Mouse (Mus musculus) neural tube, embryonic 13.5 days (tissue): ENCODE measurements around the gene Etfb. TPM values are rescaled to one million over a fixed set of nuclear protein-coding genes. Genes with fewer than 3 reads are reported as not detected.

Experiments used
- ATAC-seq: fragments of 200-750 bp; cut with Nextera tagmentation; 2 replicates; pipeline ENCODE4 v1.8.0; 2017; ENCODE audit warnings: low read depth, mild to moderate bottlenecking, moderate TSS enrichment, moderate library complexity
- H3K27ac ChIP-seq: fragments of 300-500 bp; sonication (generic); replicated peaks from 2 replicates; pipeline ENCODE4 v1.5.1; 2015; ENCODE audit warnings: moderate library complexity, mild to moderate bottlenecking, inconsistent platforms
- H3K27me3 ChIP-seq: fragments of 300-500 bp; sonication (generic); 2 replicates; pipeline ENCODE4 v1.6.1; 2015; ENCODE audit warnings: mild to moderate bottlenecking, inconsistent platforms
- H3K36me3 ChIP-seq: fragments of 300-500 bp; sonication (generic); 2 replicates; pipeline ENCODE4 v1.6.1; 2015; ENCODE audit warnings: mild to moderate bottlenecking, inconsistent platforms
- H3K4me1 ChIP-seq: fragments of 300-500 bp; sonication (generic); replicated peaks from 2 replicates; pipeline ENCODE4 v1.6.1; 2015; ENCODE audit warnings: inconsistent platforms
- H3K4me2 ChIP-seq: fragments of 300-500 bp; sonication (generic); 2 replicates; pipeline ENCODE4 v1.6.1; 2015; ENCODE audit warnings: inconsistent platforms, mild to moderate bottlenecking, moderate library complexity
- H3K4me3 ChIP-seq: fragments of 300-500 bp; sonication (generic); 2 replicates; pipeline ENCODE4 v1.5.1; 2015; ENCODE audit warnings: mild to moderate bottlenecking, inconsistent platforms
- H3K9ac ChIP-seq: fragments of 300-500 bp; sonication (generic); 2 replicates; pipeline ENCODE4 v1.6.1; 2015; ENCODE audit warnings: moderate library complexity, mild to moderate bottlenecking, inconsistent platforms
- H3K9me3 ChIP-seq: fragments of 300-500 bp; sonication (generic); 2 replicates; pipeline ENCODE4 v1.6.1; 2016; ENCODE audit warnings: inconsistent platforms
- WGBS: fragments of 180-500 bp; shearing (Covaris S2); methylation state at CpG from one replicate; pipeline ENCODE4 v1.1.7; 2015; 5-methylcytosine and 5-hydroxymethylcytosine counted together
- polyA plus RNA-seq: library from polyadenylated mRNA; unstranded; fragments of >200 nt; fragmentation: Nextera tagmentation; extraction: Ambion mirVana; gene quantifications from 2 replicates; pipeline ENCODE4 v1.2.1, GENCODE M21; 2015

The Etfb gene
- polyA plus RNA-seq, 1 experiment from 2014 or later: 148 TPM

DNA sequence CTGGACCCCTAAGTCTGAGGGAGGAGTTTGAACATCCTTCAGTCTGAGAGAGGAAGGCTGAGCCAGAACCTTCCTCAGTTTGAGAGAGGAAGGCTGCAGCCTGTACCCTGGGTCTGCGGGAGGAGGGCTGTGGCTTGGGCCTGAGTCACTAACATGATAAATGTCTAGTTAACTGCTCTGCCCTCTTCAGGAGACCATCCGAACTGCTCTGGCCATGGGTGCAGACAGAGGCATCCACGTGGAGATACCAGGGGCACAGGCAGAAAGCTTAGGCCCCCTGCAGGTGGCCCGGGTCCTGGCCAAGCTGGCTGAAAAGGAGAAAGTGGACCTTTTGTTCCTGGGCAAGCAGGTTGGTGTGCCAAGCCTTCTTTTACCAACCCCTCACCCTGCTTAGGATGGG is 8.7 kb downstream of the Etfb start:
- Histone ChIP-seq H3K4me2 (no peak overlapping the region), H3K27ac (no peak overlapping the region), H3K9ac (no peak overlapping the region), H3K4me3 (no peak overlapping the region), H3K9me3 (no peaks in the 10 kb centered on the region), H3K36me3 (peaks cover 54% of the 10 kb centered on the region), H3K27me3 (no peaks in the 10 kb centered on the region), H3K4me1 (no peaks in the 10 kb centered on the region)
- WGBS: 60% methylated on average over 4 of the region's 4 CpGs
- ATAC-seq: no peak

- Histone ChIP-seq H3K36me3 (peaks cover 61% of the 10 kb centered on the region), H3K9me3 (no peaks in the 10 kb centered on the region), H3K27me3 (no peaks in the 10 kb centered on the region), H3K4me1 (no peaks in the 10 kb centered on the region), H3K27ac (no peak overlapping the region), H3K4me3 (no peak overlapping the region), H3K4me2 (no peak overlapping the region), H3K9ac (no peak overlapping the region)
- 90% methylated on average over 14 of the region's 14 CpGs for WGBS
- ATAC-seq: no peak
Observed at GRCm38 (mm10) chr7:43453599-43454355, 9.9 kb downstream of the Etfb start.

GRCm38 (mm10) chr7:43454371-43454770 is 10.5 kb downstream of the Etfb start:
- 91% methylated on average over 6 of the region's 6 CpGs for WGBS
- Histone ChIP-seq H3K27ac (no peak overlapping the region), H3K4me1 (no peaks in the 10 kb centered on the region), H3K9ac (no peak overlapping the region), H3K4me3 (no peak overlapping the region), H3K9me3 (no peaks in the 10 kb centered on the region), H3K27me3 (no peaks in the 10 kb centered on the region), H3K36me3 (peaks cover 61% of the 10 kb centered on the region), H3K4me2 (no peak overlapping the region)
- no peak for ATAC-seq

GRCm38 (mm10) chr7:43462851-43463250 is 19.0 kb downstream of the Etfb start, which contains the start of gene Vsig10l:
TSS of gene Vsig10l (plus strand) at chr7:43463151.
- no peak within 1 kb of the TSS for H3K4me2 ChIP-seq
- no peak within 1 kb of the TSS for H3K4me3 ChIP-seq
- H3K27ac ChIP-seq: no peak within 1 kb of the TSS
- H3K4me1 ChIP-seq: peaks cover 23% of the 10 kb centered on the region
- no peak for ATAC-seq
- 77% methylated on average over 4 of the region's 4 CpGs for WGBS
- no peak within 1 kb of the TSS for H3K9ac ChIP-seq
- H3K9me3 ChIP-seq: no peaks in the 10 kb centered on the region
- H3K36me3 ChIP-seq: peaks cover 5% of the 10 kb centered on the region; the same call in 1 of the 2 replicates
- peaks cover 55% of the 10 kb centered on the region for H3K27me3 ChIP-seq

DNA sequence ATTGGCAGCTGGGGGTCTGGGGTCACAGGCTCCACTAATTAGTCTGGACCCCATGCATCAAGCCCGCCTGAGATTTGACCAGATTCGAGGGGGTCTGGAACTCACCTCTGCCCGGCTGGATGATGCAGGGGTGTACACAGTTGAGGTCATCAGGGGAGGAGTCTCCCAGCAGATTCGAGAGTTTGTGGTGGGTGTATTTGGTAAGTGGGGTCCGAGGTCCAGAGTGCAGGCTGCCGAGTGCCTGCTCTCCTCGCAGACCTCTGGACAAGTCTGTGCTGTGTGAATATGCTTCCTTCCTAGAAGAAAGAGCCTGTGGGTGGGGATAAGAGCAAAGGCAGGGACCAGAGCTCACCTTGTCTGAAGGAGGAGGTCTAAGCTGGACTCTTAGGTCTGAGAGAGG is 20.1 kb downstream of the Etfb start:
- no peak for ATAC-seq
- peaks cover 58% of the 10 kb centered on the region for H3K27me3 ChIP-seq
- peaks cover 23% of the 10 kb centered on the region for H3K4me1 ChIP-seq
- H3K27ac ChIP-seq: no peak overlapping the region
- H3K4me2 ChIP-seq: no peak overlapping the region
- no peaks in the 10 kb centered on the region for H3K9me3 ChIP-seq
- H3K4me3 ChIP-seq: no peak overlapping the region
- H3K9ac ChIP-seq: no peak overlapping the region
- WGBS: 86% methylated on average over 7 of the region's 7 CpGs
- H3K36me3 ChIP-seq: no peaks in the 10 kb centered on the region

DNA sequence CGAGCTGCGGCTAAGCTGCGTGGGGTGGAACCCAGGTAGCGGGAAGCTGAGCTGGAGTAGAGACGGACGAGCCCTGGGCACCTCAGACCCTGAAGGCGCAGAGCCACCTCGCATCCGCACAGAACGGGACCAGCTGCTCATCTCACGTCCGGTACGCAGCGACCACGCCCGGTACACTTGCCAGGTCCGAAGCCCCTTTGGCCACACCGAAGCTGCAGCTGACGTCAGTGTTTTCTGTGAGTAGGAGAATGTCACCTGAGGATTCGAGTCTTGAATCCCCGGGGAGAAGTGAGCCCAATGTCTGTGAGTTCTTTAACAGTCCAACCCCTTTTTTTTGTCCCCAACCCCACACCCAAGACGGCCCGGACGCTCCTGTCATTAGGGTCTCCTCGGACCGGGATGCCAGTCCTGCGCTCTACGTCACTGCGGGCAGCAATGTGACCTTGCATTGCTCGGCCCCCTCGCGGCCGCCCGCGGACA is 21.0 kb downstream of the Etfb start:
- no peaks in the 10 kb centered on the region for H3K9me3 ChIP-seq
- peak; percentile 28 for ATAC-seq
- peaks cover 23% of the 10 kb centered on the region for H3K4me1 ChIP-seq
- H3K27me3 ChIP-seq: peaks cover 58% of the 10 kb centered on the region
- peak overlapping the region; percentile 68 for H3K9ac ChIP-seq
- no peak overlapping the region for H3K27ac ChIP-seq
- H3K36me3 ChIP-seq: no peaks in the 10 kb centered on the region
- H3K4me2 ChIP-seq: peak overlapping the region; percentile 81
- H3K4me3 ChIP-seq: peak overlapping the region; percentile 44
- WGBS: 6% methylated on average over 35 of the region's 35 CpGs

GRCm38 (mm10) chr7:43465344-43466098 is 21.6 kb downstream of the Etfb start:
- H3K36me3 ChIP-seq: no peaks in the 10 kb centered on the region
- no peaks in the 10 kb centered on the region for H3K9me3 ChIP-seq
- H3K9ac ChIP-seq: peak overlapping the region; percentile 68
- peak; percentile 83 for ATAC-seq
- H3K4me3 ChIP-seq: peak overlapping the region; percentile 44
- peaks cover 58% of the 10 kb centered on the region for H3K27me3 ChIP-seq
- H3K4me2 ChIP-seq: peak overlapping the region; percentile 81
- peaks cover 23% of the 10 kb centered on the region for H3K4me1 ChIP-seq
- under 1% methylated on average over 33 of the region's 33 CpGs for WGBS
- 0 out of 2 replicates have a peak overlapping the region, but pooled peaks have one; percentile 9 for H3K27ac ChIP-seq

DNA sequence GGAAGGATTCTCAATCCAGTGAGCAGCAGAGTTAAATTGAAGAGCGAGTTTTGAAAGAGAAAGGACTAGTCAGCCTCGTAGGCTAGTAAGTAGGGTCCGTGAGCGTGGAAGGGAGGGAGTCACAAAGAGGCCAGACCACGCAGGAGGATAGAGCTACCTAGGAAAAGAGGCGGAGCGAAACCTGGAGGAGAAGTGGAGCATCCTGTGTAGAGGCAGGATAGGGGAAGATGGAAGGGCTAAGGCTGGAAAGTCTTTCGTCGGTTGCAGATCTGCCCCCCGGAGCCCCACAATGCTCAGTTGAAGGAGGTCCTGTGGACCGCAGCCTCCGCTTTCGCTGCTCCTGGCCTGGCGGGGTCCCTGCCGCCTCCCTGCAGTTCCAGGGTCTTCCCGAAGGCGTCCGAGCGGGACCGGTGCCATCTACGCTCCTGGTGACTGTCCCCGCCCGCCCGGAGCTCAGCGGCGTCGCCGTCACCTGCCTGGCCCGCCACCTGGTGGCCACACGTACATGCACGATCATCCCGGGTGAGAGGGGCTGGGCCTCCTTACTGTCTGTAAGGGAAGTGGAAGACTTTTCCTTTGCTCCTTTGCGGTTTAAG is 22.3 kb downstream of the Etfb start:
- peak overlapping the region; percentile 81 for H3K4me2 ChIP-seq
- H3K9ac ChIP-seq: peak overlapping the region; percentile 68
- H3K4me3 ChIP-seq: peak overlapping the region; percentile 44
- no peaks in the 10 kb centered on the region for H3K9me3 ChIP-seq
- H3K4me1 ChIP-seq: peaks cover 23% of the 10 kb centered on the region
- WGBS: 1% methylated on average over 33 of the region's 33 CpGs
- H3K27ac ChIP-seq: peak overlapping the region; percentile 9; the same call in 1 of the 2 replicates
- no peaks in the 10 kb centered on the region for H3K36me3 ChIP-seq
- ATAC-seq: peak; percentile 60
- H3K27me3 ChIP-seq: peaks cover 58% of the 10 kb centered on the region

- H3K27ac ChIP-seq: no peak overlapping the region
- H3K4me3 ChIP-seq: no peak overlapping the region
- 33% methylated on average over 8 of the region's 8 CpGs for WGBS
Observed at GRCm38 (mm10) chr7:43470373-43470772, 26.5 kb downstream of the Etfb start.

DNA sequence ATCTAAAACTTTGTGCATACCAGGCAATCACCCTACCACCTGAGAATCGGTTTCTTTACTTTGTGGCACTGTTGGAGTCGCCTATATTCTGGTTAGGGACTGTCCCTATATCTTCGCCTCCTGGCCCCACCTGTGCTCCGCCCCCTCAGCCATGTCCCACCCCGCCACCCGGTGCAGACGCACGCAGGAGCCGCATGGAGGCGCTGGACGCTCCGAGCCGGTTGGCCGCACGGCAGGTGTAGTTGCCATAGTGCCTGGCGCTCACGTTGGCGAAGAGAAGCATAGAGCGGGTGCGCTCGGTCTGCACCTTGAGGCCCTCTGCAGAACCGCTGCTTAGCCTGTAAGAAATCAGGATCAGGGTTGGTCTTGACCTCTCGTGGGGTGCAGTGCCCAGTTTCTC is 31.8 kb downstream of the Etfb start:
- H3K27ac ChIP-seq: no peak overlapping the region
- peaks cover 12% of the 10 kb centered on the region for H3K4me1 ChIP-seq
- no peaks in the 10 kb centered on the region for H3K9me3 ChIP-seq
- peaks cover 55% of the 10 kb centered on the region for H3K27me3 ChIP-seq
- H3K4me2 ChIP-seq: no peak overlapping the region
- H3K36me3 ChIP-seq: peaks cover 44% of the 10 kb centered on the region
- H3K4me3 ChIP-seq: no peak overlapping the region
- no peak overlapping the region for H3K9ac ChIP-seq
- WGBS: 6% methylated on average over 23 of the region's 23 CpGs
- no peak for ATAC-seq

More at GRCm38 (mm10) chr7:43470373-43470772, 26.5 kb downstream of the Etfb start:
- H3K4me1 ChIP-seq: peaks cover 15% of the 10 kb centered on the region
- no peaks in the 10 kb centered on the region for H3K9me3 ChIP-seq
- H3K27me3 ChIP-seq: peaks cover 36% of the 10 kb centered on the region
- peaks cover 18% of the 10 kb centered on the region; the same call in 1 of the 2 replicates for H3K36me3 ChIP-seq
- H3K9ac ChIP-seq: no peak overlapping the region
- no peak for ATAC-seq
- no peak overlapping the region for H3K4me2 ChIP-seq

DNA sequence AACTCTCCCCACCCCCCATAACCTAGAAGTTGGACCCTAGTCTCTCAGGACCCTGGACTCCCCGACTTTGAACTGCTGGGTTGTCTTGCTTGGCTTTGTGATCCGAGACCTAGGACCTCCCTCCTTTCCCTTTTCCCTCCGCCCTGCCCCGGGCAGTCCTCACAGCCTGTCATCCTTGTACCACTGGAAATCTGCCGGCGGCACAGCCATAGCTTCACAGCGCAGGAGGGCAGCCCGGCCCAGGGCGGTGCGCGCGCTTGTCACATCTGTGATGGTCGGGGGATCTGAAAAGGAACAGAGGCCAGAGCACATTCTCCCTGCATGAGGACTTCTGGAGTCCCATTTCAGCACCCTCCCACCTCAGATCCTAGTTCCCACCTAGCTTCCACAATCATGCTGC is 32.5 kb downstream of the Etfb start:
- H3K27me3 ChIP-seq: peaks cover 60% of the 10 kb centered on the region
- no peaks in the 10 kb centered on the region for H3K9me3 ChIP-seq
- no peak overlapping the region for H3K9ac ChIP-seq
- 4% methylated on average over 13 of the region's 13 CpGs for WGBS
- peaks cover 44% of the 10 kb centered on the region for H3K36me3 ChIP-seq
- ATAC-seq: no peak
- H3K27ac ChIP-seq: no peak overlapping the region
- H3K4me3 ChIP-seq: no peak overlapping the region
- peaks cover 18% of the 10 kb centered on the region for H3K4me1 ChIP-seq
- H3K4me2 ChIP-seq: no peak overlapping the region

DNA sequence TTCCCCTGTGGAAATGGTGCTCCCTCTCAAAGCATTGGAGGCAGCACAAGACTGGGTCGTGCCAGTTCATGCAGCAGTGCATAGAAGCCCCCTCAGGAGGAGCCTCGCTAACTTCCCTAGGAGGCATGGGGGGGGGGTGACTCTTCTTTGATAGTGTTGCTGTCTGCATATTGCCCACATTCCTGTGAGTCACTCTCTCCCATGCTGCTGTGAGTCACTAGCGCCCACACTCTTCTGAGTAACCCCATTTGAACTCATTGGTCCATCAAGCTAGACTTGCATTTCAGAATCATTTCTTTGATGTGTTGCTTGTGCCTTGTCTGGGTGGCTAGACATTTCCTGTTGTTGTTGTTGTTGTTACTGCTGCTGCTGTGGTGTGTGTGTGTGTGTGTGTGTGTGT is 37.3 kb downstream of the Etfb start:
- no peak overlapping the region for H3K27ac ChIP-seq
- H3K4me3 ChIP-seq: no peak overlapping the region
- peaks cover 19% of the 10 kb centered on the region for H3K36me3 ChIP-seq
- no peak overlapping the region for H3K4me2 ChIP-seq
- H3K4me1 ChIP-seq: peaks cover 40% of the 10 kb centered on the region
- H3K9ac ChIP-seq: no peak overlapping the region
- peaks cover 41% of the 10 kb centered on the region for H3K27me3 ChIP-seq
- ATAC-seq: no peak
- H3K9me3 ChIP-seq: no peaks in the 10 kb centered on the region
- 73% methylated on average over 3 of the region's 3 CpGs for WGBS
